Mouse (Mus musculus): Measurements from ENCODE around the gene Ankrd33b. TPM values are rescaled to one million over a fixed set of nuclear protein-coding genes. Genes with fewer than 3 reads are reported as not detected.

Ankrd33b gene
- polyA plus RNA-seq, 1 experiment from 2014 or later: 0.56 TPM

DNA sequence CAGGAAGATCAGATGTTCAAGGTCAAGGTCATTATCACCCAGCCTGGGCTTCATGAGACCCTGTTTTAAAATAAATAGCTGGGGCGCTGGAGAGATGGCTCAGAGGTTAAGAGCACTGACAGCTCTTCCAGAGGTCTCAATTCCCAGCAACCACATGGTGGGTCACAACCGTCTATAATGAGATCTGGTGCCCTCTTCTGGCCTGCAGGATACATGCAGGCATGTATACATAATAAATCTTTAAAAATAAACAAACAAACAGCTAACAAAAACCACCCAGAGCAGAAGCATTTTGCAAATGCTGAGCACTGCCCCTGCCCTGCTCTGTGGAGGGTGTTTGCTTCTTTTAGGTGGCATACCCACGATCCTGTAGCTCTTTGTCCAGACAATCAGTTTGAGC lies 29.9 kb upstream of the Ankrd33b start:
- H3K27ac ChIP-seq (replicated peaks): no peak overlapping the region
- no peaks in the 10 kb centered on the region for H3K9me3 ChIP-seq (replicated peaks)
- H3K4me1 ChIP-seq: peaks cover 8% of the 10 kb centered on the region; the same call in 1 of the 2 replicates
- 71% methylated on average over 3 of the region's 3 CpGs for WGBS
- DNase-seq (ENCODE audit: low spot score): no peak
- H3K36me3 ChIP-seq: no peaks in the 10 kb centered on the region
- no peak overlapping the region for H3K4me3 ChIP-seq
- no peaks in the 10 kb centered on the region for H3K27me3 ChIP-seq (ENCODE audit: low read depth, poor library complexity, severe bottlenecking)

DNA sequence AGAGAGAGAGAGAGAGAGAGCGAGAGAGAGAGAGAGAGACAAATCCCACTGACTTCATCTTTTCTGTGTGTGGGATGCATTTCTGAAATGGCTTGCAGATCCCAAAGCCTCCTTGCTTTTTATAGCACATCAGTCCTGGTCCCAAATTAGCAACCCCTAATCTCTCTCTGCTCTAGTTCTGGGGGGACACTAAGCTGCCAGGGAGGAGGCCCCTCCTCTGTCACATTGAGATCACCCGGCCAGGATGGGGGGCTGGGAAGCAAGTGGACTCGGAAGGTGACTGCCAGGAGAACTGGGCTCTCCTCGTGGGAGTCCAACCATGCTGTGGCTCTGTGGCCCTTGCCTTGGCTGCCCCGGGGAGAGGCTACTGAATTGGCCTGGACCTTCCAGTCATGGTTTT lies 29.2 kb upstream of the Ankrd33b start:
- H3K4me1 ChIP-seq: peaks cover 3% of the 10 kb centered on the region; the same call in 1 of the 2 replicates
- DNase-seq (ENCODE audit: low spot score): no peak
- H3K36me3 ChIP-seq: no peaks in the 10 kb centered on the region
- 90% methylated on average over 5 of the region's 5 CpGs for WGBS
- no peak overlapping the region for H3K27ac ChIP-seq (replicated peaks)
- H3K4me3 ChIP-seq: no peak overlapping the region
- no peaks in the 10 kb centered on the region for H3K9me3 ChIP-seq (replicated peaks)
- H3K27me3 ChIP-seq (ENCODE audit: low read depth, poor library complexity, severe bottlenecking): no peaks in the 10 kb centered on the region

DNA sequence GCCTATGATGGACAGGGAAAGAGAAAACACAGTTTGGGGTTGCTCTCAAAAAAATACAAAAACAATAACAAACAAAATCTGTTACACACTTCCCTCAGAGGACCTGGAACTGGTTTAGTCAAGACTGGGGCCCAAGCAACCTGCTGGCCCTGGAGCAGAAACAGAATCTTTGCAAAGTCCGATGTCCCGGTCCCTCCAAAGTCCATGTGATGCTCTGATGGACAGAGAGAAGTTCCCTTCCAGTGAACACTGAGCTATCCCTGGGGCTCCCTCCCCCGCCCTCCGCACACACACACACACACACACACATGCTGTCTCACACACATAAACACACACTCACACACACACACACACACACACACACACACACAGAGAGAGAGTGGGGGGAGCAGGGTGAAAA lies 28.5 kb upstream of the Ankrd33b start:
- WGBS: 93% methylated on average over 4 of the region's 4 CpGs
- no peak for DNase-seq (ENCODE audit: low spot score)
- Histone ChIP-seq H3K27ac (replicated peaks) (no peak overlapping the region), H3K4me3 (no peak overlapping the region), H3K36me3 (no peaks in the 10 kb centered on the region), H3K9me3 (replicated peaks) (no peaks in the 10 kb centered on the region), H3K27me3 (ENCODE audit: low read depth, poor library complexity, severe bottlenecking) (no peaks in the 10 kb centered on the region), H3K4me1 (no peaks in the 10 kb centered on the region)

DNA sequence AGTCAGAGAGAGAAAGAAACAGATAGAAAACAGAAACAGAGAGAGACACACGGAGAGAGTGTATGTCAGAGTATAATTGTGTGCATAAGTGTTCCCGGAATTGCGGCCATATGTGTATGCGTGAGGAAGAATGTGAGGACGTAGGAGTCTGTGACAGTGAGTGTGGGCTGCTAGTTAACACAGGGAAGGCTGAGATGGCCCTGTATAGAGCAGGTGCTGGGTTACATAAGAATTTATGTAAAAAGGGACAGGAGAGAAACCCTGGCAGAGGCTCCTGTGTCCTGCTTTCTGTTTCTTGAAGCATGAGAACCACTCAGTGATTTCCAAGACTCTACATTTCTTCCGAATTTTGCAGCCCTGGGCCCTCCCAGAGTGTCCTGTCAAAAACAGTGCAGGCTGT lies 25.9 kb upstream of the Ankrd33b start:
- no peaks in the 10 kb centered on the region for H3K27me3 ChIP-seq (ENCODE audit: low read depth, poor library complexity, severe bottlenecking)
- no peaks in the 10 kb centered on the region for H3K36me3 ChIP-seq
- no peak overlapping the region for H3K4me3 ChIP-seq
- no peak for DNase-seq (ENCODE audit: low spot score)
- WGBS: 83% methylated on average over 6 of the region's 6 CpGs
- no peaks in the 10 kb centered on the region for H3K9me3 ChIP-seq (replicated peaks)
- no peak overlapping the region for H3K27ac ChIP-seq (replicated peaks)
- no peaks in the 10 kb centered on the region for H3K4me1 ChIP-seq

DNA sequence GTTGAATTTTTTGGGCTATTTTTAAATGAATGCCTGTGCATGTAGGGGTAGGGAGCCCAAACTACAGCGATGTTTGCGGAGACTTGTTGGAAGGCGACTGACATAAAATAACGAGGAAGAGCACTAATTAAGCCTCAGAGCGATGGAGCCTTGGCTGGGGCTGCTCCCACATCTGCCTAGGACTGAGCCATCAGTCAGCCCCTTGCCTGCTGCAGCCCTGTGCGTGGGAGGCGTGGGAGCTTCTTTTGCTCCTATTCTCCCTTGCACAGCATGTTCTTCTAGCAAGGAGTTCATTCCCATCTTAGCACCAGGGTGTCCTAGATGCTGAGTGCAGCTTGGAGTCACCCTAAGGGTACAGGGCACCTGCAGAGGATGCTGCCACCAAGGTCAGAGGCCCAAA lies 25.2 kb upstream of the Ankrd33b start:
- Histone ChIP-seq H3K4me1 (no peaks in the 10 kb centered on the region), H3K27ac (replicated peaks) (no peak overlapping the region), H3K9me3 (replicated peaks) (0 out of 2 replicates have a peak, but pooled peaks cover under 1% of the 10 kb centered on the region), H3K27me3 (ENCODE audit: low read depth, poor library complexity, severe bottlenecking) (no peaks in the 10 kb centered on the region), H3K36me3 (no peaks in the 10 kb centered on the region), H3K4me3 (no peak overlapping the region)
- WGBS: 89% methylated on average over 7 of the region's 7 CpGs
- no peak for DNase-seq (ENCODE audit: low spot score)

DNA sequence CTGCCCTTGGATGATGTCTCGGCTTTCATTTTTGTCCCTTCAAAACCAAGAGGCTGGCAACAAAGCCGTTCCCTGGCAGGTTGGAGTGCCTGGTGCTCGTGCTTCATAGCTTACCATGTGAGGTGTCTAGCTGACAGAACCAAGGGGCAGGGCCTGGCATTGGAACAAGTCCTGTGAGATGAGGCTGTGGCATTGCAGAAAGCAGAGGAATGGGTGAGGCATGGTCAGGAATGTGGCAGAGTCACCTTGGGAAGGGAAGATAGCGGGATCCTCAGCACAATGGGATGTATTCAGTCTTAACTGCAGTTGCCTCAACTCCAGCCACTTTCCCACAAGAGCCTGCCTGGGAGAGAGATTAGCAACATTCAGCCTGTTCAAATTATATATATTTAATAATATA lies 24.6 kb upstream of the Ankrd33b start:
- Histone ChIP-seq H3K27ac (replicated peaks) (no peak overlapping the region), H3K36me3 (no peaks in the 10 kb centered on the region), H3K4me3 (no peak overlapping the region), H3K27me3 (ENCODE audit: low read depth, poor library complexity, severe bottlenecking) (no peaks in the 10 kb centered on the region), H3K9me3 (replicated peaks) (peaks cover 6% of the 10 kb centered on the region; the same call in 1 of the 2 replicates), H3K4me1 (no peaks in the 10 kb centered on the region)
- 86% methylated on average over 4 of the region's 4 CpGs for WGBS
- DNase-seq (ENCODE audit: low spot score): no peak

DNA sequence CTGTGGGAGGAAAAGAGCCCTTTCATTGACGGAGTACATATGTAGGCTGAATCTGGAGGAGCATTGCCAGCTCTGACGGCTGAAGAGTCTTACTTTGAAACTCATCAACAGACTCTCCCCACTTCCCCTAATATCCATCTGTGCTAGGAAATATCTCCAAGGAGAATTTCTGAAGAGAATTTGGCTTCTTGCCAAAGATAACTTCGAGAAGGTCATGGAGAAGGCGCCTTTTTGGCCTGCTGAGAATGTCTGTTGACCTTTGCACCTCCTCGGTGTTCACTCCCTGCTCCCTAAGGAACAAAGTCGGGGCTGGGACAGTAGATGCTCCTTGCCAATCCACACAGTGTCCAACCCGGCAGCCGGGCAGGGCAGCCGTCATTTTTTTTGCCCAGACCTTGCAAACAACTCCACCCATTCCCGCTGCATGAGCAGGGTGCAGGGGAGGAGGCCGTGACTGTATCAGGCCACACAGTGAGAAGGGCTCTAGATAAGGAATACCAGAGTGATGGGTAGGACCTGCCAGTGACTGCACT lies 14.5 kb upstream of the Ankrd33b start:
- no peak overlapping the region for H3K27ac ChIP-seq (replicated peaks)
- WGBS: 73% methylated on average over 11 of the region's 11 CpGs
- DNase-seq (ENCODE audit: low spot score): no peak
- no peaks in the 10 kb centered on the region for H3K4me1 ChIP-seq
- H3K27me3 ChIP-seq (ENCODE audit: low read depth, poor library complexity, severe bottlenecking): no peaks in the 10 kb centered on the region
- H3K4me3 ChIP-seq: no peak overlapping the region
- no peaks in the 10 kb centered on the region for H3K36me3 ChIP-seq
- H3K9me3 ChIP-seq (replicated peaks): peaks cover under 1% of the 10 kb centered on the region; the same call in 1 of the 2 replicates

DNA sequence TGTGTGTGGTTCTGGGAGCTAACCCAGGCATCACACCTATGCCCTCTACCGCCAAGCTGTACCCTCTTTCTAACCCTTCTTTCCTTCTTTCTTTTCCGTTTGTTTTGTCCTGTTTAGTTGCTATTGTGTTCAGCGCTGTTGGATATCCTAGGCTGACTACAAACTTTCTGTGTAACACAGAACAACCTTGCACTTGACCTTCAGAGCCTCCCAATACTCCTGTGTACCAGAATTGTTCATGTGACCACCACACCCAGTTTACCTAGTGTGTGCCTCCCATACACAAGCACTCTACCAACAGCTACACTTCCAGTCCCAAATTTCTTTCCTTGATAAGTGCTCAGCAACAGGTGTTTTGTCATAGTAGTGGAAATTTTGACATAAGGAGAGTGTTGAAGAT lies 11.9 kb upstream of the Ankrd33b start:
- Histone ChIP-seq H3K4me3 (no peak overlapping the region), H3K27me3 (ENCODE audit: low read depth, poor library complexity, severe bottlenecking) (no peaks in the 10 kb centered on the region), H3K4me1 (no peaks in the 10 kb centered on the region), H3K36me3 (no peaks in the 10 kb centered on the region), H3K27ac (replicated peaks) (no peak overlapping the region), H3K9me3 (replicated peaks) (no peaks in the 10 kb centered on the region)
- WGBS: 90% methylated on average over 3 of the region's 3 CpGs
- no peak for DNase-seq (ENCODE audit: low spot score)

DNA sequence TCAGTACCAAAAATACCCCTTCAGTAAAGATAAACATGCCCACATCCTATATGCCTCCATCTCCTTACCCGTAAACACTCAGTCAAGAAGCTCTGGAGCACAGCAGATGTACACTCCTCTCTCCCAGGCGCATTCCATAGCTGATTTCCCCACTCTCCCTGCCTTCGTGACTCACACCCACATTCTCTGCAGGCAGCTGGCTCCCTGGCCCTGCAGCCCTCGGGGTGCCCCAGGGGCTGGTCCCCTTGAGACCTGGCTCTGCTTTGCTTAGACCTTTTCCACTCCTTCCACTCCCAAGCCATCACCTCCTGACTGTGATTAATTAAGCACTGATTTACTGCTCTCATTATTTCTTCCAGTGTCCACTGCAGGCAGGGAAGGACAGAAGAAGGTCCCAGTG lies 7.7 kb upstream of the Ankrd33b start:
- Histone ChIP-seq H3K36me3 (no peaks in the 10 kb centered on the region), H3K4me1 (no peaks in the 10 kb centered on the region), H3K4me3 (no peak overlapping the region), H3K27me3 (ENCODE audit: low read depth, poor library complexity, severe bottlenecking) (peaks cover 11% of the 10 kb centered on the region), H3K9me3 (replicated peaks) (no peaks in the 10 kb centered on the region), H3K27ac (replicated peaks) (no peak overlapping the region)
- 66% methylated on average over 4 of the region's 4 CpGs for WGBS
- no peak for DNase-seq (ENCODE audit: low spot score)

DNA sequence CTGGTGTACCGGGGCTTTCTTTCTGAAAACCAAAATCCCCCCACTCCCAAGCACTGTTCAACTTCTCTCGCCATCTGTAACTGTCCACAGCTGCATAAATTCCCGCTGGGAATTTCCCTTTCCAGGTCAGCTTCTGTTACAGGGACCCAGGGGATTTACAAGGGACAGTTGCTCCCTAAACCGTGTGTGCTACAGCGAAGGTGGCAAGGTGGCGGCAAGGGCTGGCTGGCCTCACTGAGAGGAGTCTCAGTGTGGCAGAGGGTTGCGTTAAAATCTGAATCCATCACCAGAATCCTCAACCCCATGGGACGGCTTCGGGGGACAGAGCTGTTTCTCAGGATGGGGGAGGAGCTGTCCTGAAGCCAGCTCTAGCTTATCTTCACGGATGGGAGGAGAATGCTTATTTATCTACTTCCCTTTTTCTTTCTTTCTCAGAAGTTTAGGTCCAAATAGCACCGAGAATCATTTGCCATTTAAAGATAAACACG lies 1.6 kb upstream of the Ankrd33b start:
- Histone ChIP-seq H3K27me3 (ENCODE audit: low read depth, poor library complexity, severe bottlenecking) (peaks cover 72% of the 10 kb centered on the region), H3K36me3 (no peaks in the 10 kb centered on the region), H3K9me3 (replicated peaks) (no peaks in the 10 kb centered on the region), H3K4me1 (peaks cover 42% of the 10 kb centered on the region), H3K27ac (replicated peaks) (no peak overlapping the region), H3K4me3 (no peak overlapping the region)
- DNase-seq (ENCODE audit: low spot score): no peak
- 11% methylated on average over 12 of the region's 12 CpGs for WGBS

DNA sequence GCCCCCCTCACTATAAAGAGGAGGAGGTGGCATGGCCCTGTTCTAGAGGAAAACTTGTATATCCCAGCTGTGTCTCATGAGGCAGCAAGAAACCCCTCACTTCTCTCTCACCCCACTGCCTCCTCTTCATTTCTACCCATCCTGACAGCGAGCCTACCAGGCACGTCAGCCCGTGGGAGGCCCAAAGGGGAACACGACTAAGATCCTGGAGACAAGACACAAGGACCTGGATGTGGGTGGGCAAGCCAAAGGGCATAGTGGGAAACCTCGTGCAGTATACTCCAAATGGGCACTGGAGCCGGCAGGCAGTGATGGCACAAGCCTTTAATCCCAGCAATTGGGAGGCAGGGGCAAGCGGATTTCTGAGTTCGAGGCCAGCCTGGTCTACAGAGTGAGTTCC lies 1.0 kb upstream of the Ankrd33b start:
- H3K9me3 ChIP-seq (replicated peaks): no peaks in the 10 kb centered on the region
- peaks cover 78% of the 10 kb centered on the region for H3K27me3 ChIP-seq (ENCODE audit: low read depth, poor library complexity, severe bottlenecking)
- DNase-seq (ENCODE audit: low spot score): no peak
- H3K36me3 ChIP-seq: no peaks in the 10 kb centered on the region
- 0 out of 2 replicates have a peak overlapping the region, but pooled peaks have one; percentile 72 for H3K4me3 ChIP-seq
- H3K27ac ChIP-seq (replicated peaks): no peak overlapping the region
- H3K4me1 ChIP-seq: peaks cover 42% of the 10 kb centered on the region
- 23% methylated on average over 8 of the region's 8 CpGs for WGBS

DNA sequence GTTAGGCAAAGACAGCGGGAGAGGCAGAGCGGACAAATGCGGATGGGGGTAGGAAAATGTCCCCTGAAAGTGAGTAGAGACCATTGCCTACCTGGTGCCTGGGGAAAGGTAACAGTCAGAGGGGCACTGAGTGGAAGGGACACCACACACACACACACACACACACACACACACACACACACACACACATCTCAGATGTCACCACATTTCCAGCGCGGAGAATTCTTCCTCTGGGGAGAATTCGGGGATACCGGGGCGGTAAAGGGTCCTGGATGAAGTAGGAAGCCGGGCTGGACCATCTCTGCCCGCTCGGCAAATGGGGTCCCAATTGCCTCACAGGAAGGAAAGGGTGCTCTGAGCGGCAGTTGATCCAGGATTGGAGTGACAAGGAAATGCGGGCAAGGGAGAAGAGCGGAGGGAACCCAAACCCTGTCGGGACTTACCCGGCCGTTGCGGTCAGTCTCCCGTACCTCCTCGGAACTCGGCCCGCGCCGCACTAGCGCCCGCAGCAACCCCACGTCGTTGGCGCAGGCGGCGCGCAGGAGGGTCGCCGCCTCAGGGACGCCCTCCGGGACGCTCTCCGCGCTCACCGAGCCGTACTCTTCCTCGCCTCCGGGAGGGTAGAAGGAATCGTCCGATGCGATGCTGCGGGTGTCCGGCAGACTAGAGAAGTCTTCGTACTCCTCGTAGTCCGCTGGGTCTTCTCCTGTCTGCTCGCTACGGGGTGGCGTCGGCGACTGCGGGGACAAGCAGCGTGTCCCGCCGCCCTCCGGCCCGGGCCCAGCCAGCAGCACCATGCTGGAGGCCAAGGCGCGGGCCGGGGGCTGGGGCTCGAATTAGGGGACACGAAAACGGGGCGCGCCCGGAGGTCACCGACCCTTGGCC lies 688 bp downstream of the Ankrd33b start:
- no peak for DNase-seq (ENCODE audit: low spot score)
- H3K27ac ChIP-seq (replicated peaks): peak overlapping the region; percentile 70
- peaks cover 92% of the 10 kb centered on the region for H3K27me3 ChIP-seq (ENCODE audit: low read depth, poor library complexity, severe bottlenecking)
- H3K4me3 ChIP-seq: peak overlapping the region; percentile 72
- H3K36me3 ChIP-seq: no peaks in the 10 kb centered on the region
- H3K4me1 ChIP-seq: peaks cover 42% of the 10 kb centered on the region
- under 1% methylated on average over 72 of the region's 72 CpGs for WGBS
- H3K9me3 ChIP-seq (replicated peaks): no peaks in the 10 kb centered on the region
